Mouse (Mus musculus): ENCODE data around the gene Zbtb48. TPM values are rescaled to one million over a fixed set of nuclear protein-coding genes. Genes with fewer than 3 reads are reported as not detected.

Zbtb48 gene
- polyA plus RNA-seq, 1 experiment = 8.6 TPM

DNA sequence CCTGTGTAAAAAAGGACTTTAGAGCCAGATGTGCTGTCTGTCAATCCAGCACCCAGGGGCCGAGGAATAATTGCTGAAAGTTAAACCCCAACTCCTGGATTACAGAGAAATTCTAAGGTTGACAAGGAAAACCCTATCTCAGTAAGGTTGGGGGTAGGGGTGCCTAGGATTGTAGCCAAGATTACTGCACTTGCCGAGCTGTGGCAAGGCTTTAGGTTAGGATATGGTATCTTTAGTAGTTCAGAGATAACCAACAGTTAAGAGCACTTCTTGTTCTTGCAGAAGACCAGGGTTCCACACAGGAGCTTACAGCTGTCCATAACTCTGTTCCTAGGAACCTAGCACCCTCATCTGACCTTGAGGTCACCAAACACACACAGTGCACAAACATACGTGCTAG, 29.8 kb downstream of the Zbtb48 start:
- no peaks in the 10 kb centered on the region for H3K27me3 ChIP-seq (ENCODE audit: control insufficient read depth, insufficient read depth, insufficient read length)
- H3K79me2 ChIP-seq (ENCODE audit: control insufficient read depth, insufficient read depth) = peaks cover 33% of the 10 kb centered on the region
- H3ac ChIP-seq (ENCODE audit: control insufficient read depth, insufficient read length, low read depth) = no peak overlapping the region
- peaks cover 9% of the 10 kb centered on the region for H3K36me3 ChIP-seq (ENCODE audit: control insufficient read depth, insufficient read depth)
- H3K4me3 ChIP-seq (ENCODE audit: insufficient read depth, poor library complexity, severe bottlenecking) = no peak overlapping the region
- TF ChIP-seq MYOD1 (IDR thresholded peaks at IDR 0.05; ENCODE audit: control insufficient read depth, insufficient read length, low read depth) (no peak), FOSL1 (IDR thresholded peaks at IDR 0.05; ENCODE audit: insufficient read depth, low read length, poor library complexity, severe bottlenecking) (no peak), CEBPB (IDR thresholded peaks at IDR 0.05; ENCODE audit: low read depth) (no peak)
- peaks cover 6% of the 10 kb centered on the region for H3K79me3 ChIP-seq (ENCODE audit: low read depth)

DNA sequence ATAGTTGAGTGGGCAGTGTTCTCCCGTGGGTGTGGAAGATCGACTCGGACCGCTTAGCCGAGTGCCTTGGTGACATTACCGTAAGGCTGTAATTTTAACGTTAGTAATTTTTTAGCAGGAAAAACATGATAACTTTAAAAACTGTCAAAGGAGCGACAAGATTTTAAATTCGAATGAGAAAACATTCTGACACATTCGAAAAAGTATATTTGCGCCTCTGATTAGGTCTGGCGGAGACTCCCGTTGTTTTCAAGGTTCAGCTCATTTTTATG, 30.6 kb downstream of the Zbtb48 start:
- H3K36me3 ChIP-seq (ENCODE audit: control insufficient read depth, insufficient read depth) = peaks cover 17% of the 10 kb centered on the region
- TF ChIP-seq MAX (IDR thresholded peaks at IDR 0.05) (no peak), FOSL1 (IDR thresholded peaks at IDR 0.05; ENCODE audit: insufficient read depth, low read length, poor library complexity, severe bottlenecking) (no peak), CEBPB (IDR thresholded peaks at IDR 0.05; ENCODE audit: low read depth) (no peak), USF1 (IDR thresholded peaks at IDR 0.05; ENCODE audit: low read depth) (no peak)
- H3ac ChIP-seq (ENCODE audit: control insufficient read depth, insufficient read length, low read depth) = peak overlapping the region; percentile 83
- H3K79me3 ChIP-seq (ENCODE audit: low read depth) = peaks cover 9% of the 10 kb centered on the region
- peaks cover 41% of the 10 kb centered on the region for H3K79me2 ChIP-seq (ENCODE audit: control insufficient read depth, insufficient read depth)
- H3K4me3 ChIP-seq (ENCODE audit: insufficient read depth, poor library complexity, severe bottlenecking) = peak overlapping the region; percentile 76
- no peaks in the 10 kb centered on the region for H3K27me3 ChIP-seq (ENCODE audit: control insufficient read depth, insufficient read depth, insufficient read length)

DNA sequence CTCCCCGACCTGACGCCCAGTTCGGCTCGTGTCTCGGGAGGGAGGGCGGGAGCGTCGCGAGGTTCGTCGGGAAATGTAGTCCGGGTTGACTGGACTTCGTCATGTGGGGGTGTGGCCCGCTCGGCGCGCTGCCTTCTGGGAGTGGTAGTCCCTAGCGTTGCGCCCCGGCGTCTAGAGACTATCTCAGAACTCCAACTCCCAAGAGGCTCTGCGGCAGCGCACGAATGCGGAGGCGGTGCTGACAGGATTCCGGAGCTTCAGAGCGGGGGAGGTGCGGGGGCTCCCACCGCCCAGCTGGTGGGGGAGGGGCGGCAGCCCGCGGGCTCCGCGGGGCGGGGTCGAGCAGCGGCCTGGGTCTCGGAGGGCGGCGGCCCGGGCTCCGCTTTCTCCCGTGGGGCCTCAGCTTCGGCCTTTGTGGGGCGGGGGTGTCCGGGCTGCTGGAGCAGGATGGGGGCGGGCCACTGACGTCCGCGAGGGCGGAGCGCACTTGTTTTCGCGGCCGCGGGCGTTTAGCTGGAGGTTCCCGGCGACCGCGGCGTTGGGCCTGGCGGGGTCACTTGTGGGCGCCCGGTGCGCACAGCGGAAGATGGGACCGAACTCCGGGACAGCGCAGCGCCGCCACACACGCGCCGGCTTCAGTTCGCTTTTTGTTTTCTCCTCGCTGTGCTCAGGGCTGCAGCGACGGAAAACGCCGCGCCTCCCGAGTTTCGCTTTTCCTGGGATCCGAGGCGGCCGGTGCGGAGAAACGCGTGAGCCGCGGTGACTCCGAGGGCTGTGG, 31.1 kb downstream of the Zbtb48 start, which contains the start of gene Phf13:
Phf13 (minus strand) TSS at position 86 of the 778 bp plus-strand sequence.
- TF ChIP-seq MAX (IDR thresholded peaks at IDR 0.05) (peak; percentile 15), MYOD1 (IDR thresholded peaks at IDR 0.05; ENCODE audit: control insufficient read depth, insufficient read length, low read depth) (no peak), CEBPB (IDR thresholded peaks at IDR 0.05; ENCODE audit: low read depth) (no peak), CTCF (IDR thresholded peaks at IDR 0.05; ENCODE audit: control insufficient read depth, insufficient read depth, insufficient read length) (no peak), USF1 (IDR thresholded peaks at IDR 0.05; ENCODE audit: low read depth) (peak; percentile 14)
- peak within 1 kb of the TSS; percentile 76 for H3K4me3 ChIP-seq (ENCODE audit: insufficient read depth, poor library complexity, severe bottlenecking)
- H3K79me3 ChIP-seq (ENCODE audit: low read depth) = peaks cover 9% of the 10 kb centered on the region
- peaks cover 22% of the 10 kb centered on the region for H3K36me3 ChIP-seq (ENCODE audit: control insufficient read depth, insufficient read depth)
- peak within 1 kb of the TSS; percentile 97 for H3ac ChIP-seq (ENCODE audit: control insufficient read depth, insufficient read length, low read depth)
- H3K79me2 ChIP-seq (ENCODE audit: control insufficient read depth, insufficient read depth) = peaks cover 43% of the 10 kb centered on the region
- no peaks in the 10 kb centered on the region for H3K27me3 ChIP-seq (ENCODE audit: control insufficient read depth, insufficient read depth, insufficient read length)

DNA sequence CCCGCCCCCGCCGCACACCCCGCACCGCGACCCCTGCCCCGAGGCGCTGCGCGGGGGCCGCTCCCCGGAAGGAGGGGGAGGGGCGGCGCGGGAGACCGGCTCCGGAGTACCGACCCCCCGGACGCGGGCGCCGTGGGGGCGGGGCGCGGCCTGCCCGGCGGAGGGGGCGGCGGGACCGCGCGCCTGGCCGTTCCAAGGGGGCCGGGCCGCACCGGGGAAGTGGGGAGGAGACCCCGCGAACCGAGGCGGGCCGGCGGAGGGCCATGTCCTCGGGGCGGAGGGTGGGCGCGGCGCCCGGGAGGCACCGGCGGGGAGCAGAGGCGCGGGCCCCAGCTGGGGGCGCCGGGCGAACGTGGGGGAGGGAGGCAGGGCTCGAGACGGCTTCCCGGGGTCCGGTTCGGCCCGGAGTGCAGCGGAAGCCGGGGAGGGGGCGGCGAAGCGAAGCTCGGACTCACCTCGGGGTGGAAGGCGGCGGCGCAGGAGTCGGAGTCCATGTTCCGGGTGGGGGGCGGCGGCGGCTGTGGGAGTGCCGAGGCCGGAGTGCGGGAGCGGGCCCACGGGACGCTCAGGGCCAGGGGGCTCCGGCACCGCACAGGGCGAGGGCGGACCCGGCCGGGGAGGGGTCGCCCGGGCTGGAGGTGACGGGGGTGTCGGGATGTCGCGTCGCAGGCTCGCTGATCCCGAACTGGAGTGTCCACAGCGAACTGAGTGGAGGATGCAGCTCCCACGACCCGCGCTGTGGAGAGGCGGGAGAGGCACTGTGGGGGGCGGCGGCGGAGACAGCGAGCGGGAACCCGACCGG, 31.9 kb downstream of the Zbtb48 start:
- peak overlapping the region; percentile 76 for H3K4me3 ChIP-seq (ENCODE audit: insufficient read depth, poor library complexity, severe bottlenecking)
- peaks cover 43% of the 10 kb centered on the region for H3K79me2 ChIP-seq (ENCODE audit: control insufficient read depth, insufficient read depth)
- peaks cover 9% of the 10 kb centered on the region for H3K79me3 ChIP-seq (ENCODE audit: low read depth)
- peaks cover 30% of the 10 kb centered on the region for H3K36me3 ChIP-seq (ENCODE audit: control insufficient read depth, insufficient read depth)
- peak overlapping the region; percentile 97 for H3ac ChIP-seq (ENCODE audit: control insufficient read depth, insufficient read length, low read depth)
- no peaks in the 10 kb centered on the region for H3K27me3 ChIP-seq (ENCODE audit: control insufficient read depth, insufficient read depth, insufficient read length)
- TF ChIP-seq CTCF (IDR thresholded peaks at IDR 0.05; ENCODE audit: control insufficient read depth, insufficient read depth, insufficient read length) = no peak
- TF ChIP-seq MAX (IDR thresholded peaks at IDR 0.05) = no peak
- no peak for TF ChIP-seq USF1 (IDR thresholded peaks at IDR 0.05; ENCODE audit: low read depth)
- no peak for TF ChIP-seq FOSL1 (IDR thresholded peaks at IDR 0.05; ENCODE audit: insufficient read depth, low read length, poor library complexity, severe bottlenecking)
- TF ChIP-seq CEBPB (IDR thresholded peaks at IDR 0.05; ENCODE audit: low read depth) = no peak
- no peak for TF ChIP-seq MYOD1 (IDR thresholded peaks at IDR 0.05; ENCODE audit: control insufficient read depth, insufficient read length, low read depth)
- no peak for TF ChIP-seq MYOG (IDR thresholded peaks at IDR 0.05; ENCODE audit: control insufficient read depth, extremely low read depth, insufficient read length)

DNA sequence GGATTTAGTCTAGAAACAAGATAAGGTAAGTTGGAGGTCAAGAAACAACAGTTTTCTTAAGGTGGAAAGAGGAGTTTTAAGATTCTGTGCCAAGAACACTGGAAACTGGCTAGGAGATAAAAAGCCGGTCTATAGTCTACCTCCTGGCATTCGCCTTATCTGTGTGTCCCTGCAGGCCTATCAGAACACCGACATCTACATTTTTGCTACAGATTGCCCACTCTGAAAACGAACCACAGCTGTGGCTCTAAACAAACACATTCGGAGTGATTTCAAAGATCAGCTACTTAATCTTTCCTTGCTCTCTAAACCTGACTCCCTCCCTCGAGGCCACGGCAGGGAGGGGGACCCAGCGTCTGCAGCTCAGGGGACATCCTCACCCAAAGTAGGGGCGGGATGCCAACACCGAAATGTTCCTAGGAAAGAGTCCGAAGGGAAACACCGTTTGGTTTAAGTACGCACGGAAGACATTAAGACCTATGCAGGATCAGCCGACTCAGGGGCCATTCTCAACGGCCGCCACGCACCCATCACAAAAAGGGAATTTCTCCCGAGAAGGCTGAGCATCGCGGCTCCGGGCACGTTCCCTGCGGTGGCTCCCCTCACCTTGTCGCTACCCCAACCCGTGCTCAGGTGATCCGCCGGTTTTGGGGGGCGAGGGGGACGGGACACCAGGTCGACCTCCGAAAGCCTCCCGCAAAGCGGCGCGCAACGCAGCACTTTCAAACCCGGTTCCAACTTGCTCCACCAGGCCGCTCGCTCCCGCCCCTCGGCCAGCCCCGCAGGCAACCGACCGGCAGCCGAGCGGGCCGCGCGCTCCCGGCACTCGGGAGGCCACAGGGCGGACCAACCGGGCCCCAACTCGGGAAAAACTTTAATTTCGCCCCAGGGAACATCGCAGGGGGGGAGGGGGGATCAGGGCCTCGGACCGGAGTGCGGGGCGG, 33.0 kb downstream of the Zbtb48 start:
- peaks cover 9% of the 10 kb centered on the region for H3K79me3 ChIP-seq (ENCODE audit: low read depth)
- no peak for TF ChIP-seq FOSL1 (IDR thresholded peaks at IDR 0.05; ENCODE audit: insufficient read depth, low read length, poor library complexity, severe bottlenecking)
- no peak for TF ChIP-seq MYOD1 (IDR thresholded peaks at IDR 0.05; ENCODE audit: control insufficient read depth, insufficient read length, low read depth)
- no peak for TF ChIP-seq MYOG (IDR thresholded peaks at IDR 0.05; ENCODE audit: control insufficient read depth, extremely low read depth, insufficient read length)
- no peak for TF ChIP-seq CTCF (IDR thresholded peaks at IDR 0.05; ENCODE audit: control insufficient read depth, insufficient read depth, insufficient read length)
- no peak for TF ChIP-seq USF1 (IDR thresholded peaks at IDR 0.05; ENCODE audit: low read depth)
- no peak for TF ChIP-seq MAX (IDR thresholded peaks at IDR 0.05)
- no peak for TF ChIP-seq CEBPB (IDR thresholded peaks at IDR 0.05; ENCODE audit: low read depth)
- peak overlapping the region; percentile 76 for H3K4me3 ChIP-seq (ENCODE audit: insufficient read depth, poor library complexity, severe bottlenecking)
- peak overlapping the region; percentile 97 for H3ac ChIP-seq (ENCODE audit: control insufficient read depth, insufficient read length, low read depth)
- H3K36me3 ChIP-seq (ENCODE audit: control insufficient read depth, insufficient read depth) = peaks cover 32% of the 10 kb centered on the region
- H3K27me3 ChIP-seq (ENCODE audit: control insufficient read depth, insufficient read depth, insufficient read length) = no peaks in the 10 kb centered on the region
- H3K79me2 ChIP-seq (ENCODE audit: control insufficient read depth, insufficient read depth) = peaks cover 48% of the 10 kb centered on the region

Measured in C2C12 (cell line).